Mouse (Mus musculus): Measurements from ENCODE around the gene Slit3. TPM values are rescaled to one million over a fixed set of nuclear protein-coding genes. Genes with fewer than 3 reads are reported as not detected.
A peak's percentile ranks its signal among the peaks of the same experiment; 100 is the strongest.

The Slit3 gene
- polyA plus RNA-seq, 1 experiment: 11.3 TPM

GRCm38 (mm10) chr11:35202332-35202731 lies 81.3 kb downstream of the Slit3 start:
- H3K27ac ChIP-seq (replicated peaks; ENCODE audit: low read depth, low read length): no peak overlapping the region
- H3K4me3 ChIP-seq (ENCODE audit: insufficient read depth, low read depth, low read length): no peak overlapping the region
- no peaks in the 10 kb centered on the region for H3K4me1 ChIP-seq (ENCODE audit: control insufficient read depth, insufficient read depth, insufficient read length, low read length)

GRCm38 (mm10) chr11:35203673-35204072 lies 82.6 kb downstream of the Slit3 start:
- Histone ChIP-seq H3K4me3 (ENCODE audit: insufficient read depth, low read depth, low read length) (no peak overlapping the region), H3K4me1 (ENCODE audit: control insufficient read depth, insufficient read depth, insufficient read length, low read length) (no peaks in the 10 kb centered on the region), H3K27ac (replicated peaks; ENCODE audit: low read depth, low read length) (no peak overlapping the region)

GRCm38 (mm10) chr11:35204084-35204483 lies 83.1 kb downstream of the Slit3 start:
- no peak overlapping the region for H3K4me3 ChIP-seq (ENCODE audit: insufficient read depth, low read depth, low read length)
- H3K27ac ChIP-seq (replicated peaks; ENCODE audit: low read depth, low read length): no peak overlapping the region
- H3K4me1 ChIP-seq (ENCODE audit: control insufficient read depth, insufficient read depth, insufficient read length, low read length): no peaks in the 10 kb centered on the region

- Histone ChIP-seq H3K27ac (replicated peaks; ENCODE audit: low read depth, low read length) (no peak overlapping the region), H3K4me1 (ENCODE audit: control insufficient read depth, insufficient read depth, insufficient read length, low read length) (no peaks in the 10 kb centered on the region), H3K4me3 (ENCODE audit: insufficient read depth, low read depth, low read length) (no peak overlapping the region)
Measured at GRCm38 (mm10) chr11:35210728-35211682, 90.0 kb downstream of the Slit3 start.

GRCm38 (mm10) chr11:35224025-35224424 lies 103.0 kb downstream of the Slit3 start:
- Histone ChIP-seq H3K4me1 (ENCODE audit: control insufficient read depth, insufficient read depth, insufficient read length, low read length) (peaks cover 3% of the 10 kb centered on the region; the same call in 1 of the 2 replicates), H3K27ac (replicated peaks; ENCODE audit: low read depth, low read length) (no peak overlapping the region), H3K4me3 (ENCODE audit: insufficient read depth, low read depth, low read length) (no peak overlapping the region)

GRCm38 (mm10) chr11:35231361-35232090 lies 110.5 kb downstream of the Slit3 start:
- Histone ChIP-seq H3K4me3 (ENCODE audit: insufficient read depth, low read depth, low read length) (no peak overlapping the region), H3K27ac (replicated peaks; ENCODE audit: low read depth, low read length) (peak overlapping the region; percentile 96), H3K4me1 (ENCODE audit: control insufficient read depth, insufficient read depth, insufficient read length, low read length) (peaks cover 20% of the 10 kb centered on the region)

- Histone ChIP-seq H3K4me1 (ENCODE audit: control insufficient read depth, insufficient read depth, insufficient read length, low read length) (peaks cover 20% of the 10 kb centered on the region), H3K4me3 (ENCODE audit: insufficient read depth, low read depth, low read length) (no peak overlapping the region), H3K27ac (replicated peaks; ENCODE audit: low read depth, low read length) (peak overlapping the region; percentile 96)
Measured at GRCm38 (mm10) chr11:35232321-35232720, 111.3 kb downstream of the Slit3 start.

- Histone ChIP-seq H3K4me3 (ENCODE audit: insufficient read depth, low read depth, low read length) (no peak overlapping the region), H3K4me1 (ENCODE audit: control insufficient read depth, insufficient read depth, insufficient read length, low read length) (peaks cover 8% of the 10 kb centered on the region; the same call in 1 of the 2 replicates)
Measured at GRCm38 (mm10) chr11:35241379-35241778, 120.4 kb downstream of the Slit3 start.

GRCm38 (mm10) chr11:35243597-35243996 lies 122.6 kb downstream of the Slit3 start:
- H3K4me1 ChIP-seq (ENCODE audit: control insufficient read depth, insufficient read depth, insufficient read length, low read length): peaks cover 8% of the 10 kb centered on the region; the same call in 1 of the 2 replicates
- no peak overlapping the region for H3K27ac ChIP-seq (replicated peaks; ENCODE audit: low read depth, low read length)
- H3K4me3 ChIP-seq (ENCODE audit: insufficient read depth, low read depth, low read length): no peak overlapping the region

More at GRCm38 (mm10) chr11:35241379-35241778, 120.4 kb downstream of the Slit3 start:
- H3K27ac ChIP-seq (replicated peaks; ENCODE audit: low read depth, low read length): no peak overlapping the region

GRCm38 (mm10) chr11:35244526-35244925 lies 123.5 kb downstream of the Slit3 start:
- Histone ChIP-seq H3K4me3 (ENCODE audit: insufficient read depth, low read depth, low read length) (no peak overlapping the region), H3K27ac (replicated peaks; ENCODE audit: low read depth, low read length) (no peak overlapping the region), H3K4me1 (ENCODE audit: control insufficient read depth, insufficient read depth, insufficient read length, low read length) (peaks cover 8% of the 10 kb centered on the region; the same call in 1 of the 2 replicates)

- Histone ChIP-seq H3K27ac (replicated peaks; ENCODE audit: low read depth, low read length) (no peak overlapping the region), H3K4me3 (ENCODE audit: insufficient read depth, low read depth, low read length) (no peak overlapping the region), H3K4me1 (ENCODE audit: control insufficient read depth, insufficient read depth, insufficient read length, low read length) (0 out of 2 replicates have a peak, but pooled peaks cover 2% of the 10 kb centered on the region)
Measured at GRCm38 (mm10) chr11:35246623-35247022, 125.6 kb downstream of the Slit3 start.

- no peak overlapping the region for H3K27ac ChIP-seq (replicated peaks; ENCODE audit: low read depth, low read length)
Measured at GRCm38 (mm10) chr11:35248088-35248487, 127.1 kb downstream of the Slit3 start.

GRCm38 (mm10) chr11:35250871-35251418 lies 129.9 kb downstream of the Slit3 start:
- H3K4me1 ChIP-seq (ENCODE audit: control insufficient read depth, insufficient read depth, insufficient read length, low read length): no peaks in the 10 kb centered on the region
- H3K27ac ChIP-seq (replicated peaks; ENCODE audit: low read depth, low read length): no peak overlapping the region

More at GRCm38 (mm10) chr11:35248088-35248487, 127.1 kb downstream of the Slit3 start:
- 0 out of 2 replicates have a peak, but pooled peaks cover 2% of the 10 kb centered on the region for H3K4me1 ChIP-seq (ENCODE audit: control insufficient read depth, insufficient read depth, insufficient read length, low read length)
- no peak overlapping the region for H3K4me3 ChIP-seq (ENCODE audit: insufficient read depth, low read depth, low read length)

GRCm38 (mm10) chr11:35251910-35252309 lies 130.9 kb downstream of the Slit3 start:
- Histone ChIP-seq H3K27ac (replicated peaks; ENCODE audit: low read depth, low read length) (no peak overlapping the region), H3K4me1 (ENCODE audit: control insufficient read depth, insufficient read depth, insufficient read length, low read length) (no peaks in the 10 kb centered on the region), H3K4me3 (ENCODE audit: insufficient read depth, low read depth, low read length) (no peak overlapping the region)

More at GRCm38 (mm10) chr11:35250871-35251418, 129.9 kb downstream of the Slit3 start:
- no peak overlapping the region for H3K4me3 ChIP-seq (ENCODE audit: insufficient read depth, low read depth, low read length)

- Histone ChIP-seq H3K4me1 (ENCODE audit: control insufficient read depth, insufficient read depth, insufficient read length, low read length) (no peaks in the 10 kb centered on the region), H3K27ac (replicated peaks; ENCODE audit: low read depth, low read length) (no peak overlapping the region), H3K4me3 (ENCODE audit: insufficient read depth, low read depth, low read length) (no peak overlapping the region)
Measured at GRCm38 (mm10) chr11:35257351-35257750, 136.3 kb downstream of the Slit3 start.

Data from brown adipose tissue, adult 24 weeks (tissue).